Mouse (Mus musculus) CH12.LX (cell line): ENCODE measurements around the gene Zfp790. TPM values are rescaled to one million over a fixed set of nuclear protein-coding genes. Genes with fewer than 3 reads are reported as not detected.

Source experiments
- DNase-seq: peaks from one replicate; pipeline ENCODE4 v3.0.0-alpha.2; 2013; ENCODE audit errors: extremely low read depth
- H3K27ac ChIP-seq: 2 replicates; pipeline ENCODE4 v1.5.1; 2012; ENCODE audit warnings: low read depth, mild to moderate bottlenecking, control low read depth, moderate library complexity; ENCODE audit not compliant: insufficient read depth
- H3K27me3 ChIP-seq: replicated peaks from 2 replicates; pipeline ENCODE3; 2012; ENCODE audit warnings: inconsistent platforms
- H3K36me3 ChIP-seq, 2 experiments: replicated peaks in 1 of 2; 2 replicates each; pipeline versions ENCODE3 to v1.6.1; 2012; ENCODE audit warnings: inconsistent platforms in 1 of 2, low read length in 1 of 2, mild to moderate bottlenecking in 1 of 2, mixed read lengths in 1 of 2, moderate library complexity in 1 of 2; ENCODE audit not compliant: control insufficient read depth in 1 of 2, insufficient read depth in 1 of 2
- H3K4me1 ChIP-seq, 2 experiments: 2 replicates each; pipeline ENCODE4 v1.6.1; 2012; ENCODE audit warnings: inconsistent platforms in 1 of 2, moderate library complexity in 1 of 2; ENCODE audit not compliant: insufficient read depth in 2 of 2, control insufficient read depth in 1 of 2
- H3K4me2 ChIP-seq: 2 replicates; pipeline ENCODE4 v1.6.1; 2012; ENCODE audit warnings: low read depth, mild to moderate bottlenecking, control low read depth; ENCODE audit not compliant: poor library complexity, insufficient read depth, severe bottlenecking
- H3K4me3 ChIP-seq, 3 experiments: fragments of 150-350 bp in 1 of 3; sonication (generic) in 1 of 3; replicated peaks in 1 of 3; 2 replicates each; pipeline versions ENCODE3 to v1.5.1; 2011 to 2012; ENCODE audit warnings: low read depth in 2 of 3, low read length in 2 of 3, mild to moderate bottlenecking in 2 of 3, moderate library complexity in 2 of 3, control low read depth in 1 of 3, improper control_type of control experiment in 1 of 3, inconsistent platforms in 1 of 3, mixed read lengths in 1 of 3; ENCODE audit not compliant: poor library complexity in 1 of 3
- H3K79me2 ChIP-seq: replicated peaks from 2 replicates; pipeline ENCODE4 v1.6.1; 2012; ENCODE audit warnings: mild to moderate bottlenecking, moderate library complexity; ENCODE audit not compliant: control insufficient read depth, poor library complexity, insufficient read depth, severe bottlenecking; ENCODE audit errors: extremely low read depth
- H3K9ac ChIP-seq: 2 replicates; pipeline ENCODE4 v1.6.1; 2012; ENCODE audit warnings: low read depth, mild to moderate bottlenecking, control low read depth, moderate library complexity; ENCODE audit not compliant: insufficient read depth
- H3K9me3 ChIP-seq: replicated peaks from 2 replicates; pipeline ENCODE3; 2012; ENCODE audit warnings: low read length, inconsistent platforms, mixed read lengths
- BHLHE40 ChIP-seq: IDR thresholded peaks from 2 replicates; pipeline ENCODE4 v1.6.1; 2011; ENCODE audit warnings: mild to moderate bottlenecking, low read depth, low read length, improper control_type of control experiment
- CHD1 ChIP-seq: IDR thresholded peaks from 2 replicates; pipeline ENCODE4 v1.6.1; 2012; ENCODE audit warnings: low read depth, low read length, improper control_type of control experiment, inconsistent platforms
- CHD2 ChIP-seq: IDR thresholded peaks from 2 replicates; pipeline ENCODE4 v1.6.1; 2011; ENCODE audit warnings: low read length, improper control_type of control experiment
- CTCF ChIP-seq, 2 experiments: IDR thresholded peaks in 1 of 2; conservative IDR thresholded peaks in 1 of 2; 2 replicates each; pipeline ENCODE4 v1.5.1; 2011 to 2012; ENCODE audit warnings: low read depth in 2 of 2, low read length in 2 of 2, improper control_type of control experiment in 1 of 2, inconsistent platforms in 1 of 2, mild to moderate bottlenecking in 1 of 2, moderate library complexity in 1 of 2
- E2F4 ChIP-seq: IDR thresholded peaks from 2 replicates; pipeline ENCODE4 v1.6.1; 2011; ENCODE audit warnings: low read depth, low read length, improper control_type of control experiment; ENCODE audit not compliant: insufficient replicate concordance
- ELF1 ChIP-seq: IDR thresholded peaks from 2 replicates; pipeline ENCODE4 v1.6.1; 2014; ENCODE audit warnings: low read depth, mild to moderate bottlenecking, inconsistent platforms, low read length, improper control_type of control experiment
- EP300 ChIP-seq: IDR thresholded peaks from 2 replicates; pipeline ENCODE4 v1.6.1; 2011; ENCODE audit warnings: low read length, improper control_type of control experiment
- ETS1 ChIP-seq: conservative IDR thresholded peaks from 2 replicates; pipeline ENCODE4 v1.6.1; 2012; ENCODE audit warnings: low read depth, mild to moderate bottlenecking, inconsistent platforms, low read length, improper control_type of control experiment, moderate library complexity
- GABPA ChIP-seq: IDR thresholded peaks from 2 replicates; pipeline ENCODE4 v1.6.1; 2012; ENCODE audit warnings: low read depth, low read length, improper control_type of control experiment, inconsistent platforms; ENCODE audit not compliant: insufficient replicate concordance
- HCFC1 ChIP-seq: IDR thresholded peaks from 2 replicates; pipeline ENCODE4 v1.6.1; 2012; ENCODE audit warnings: low read depth, mild to moderate bottlenecking, inconsistent platforms, low read length, improper control_type of control experiment
- IRF4 ChIP-seq: IDR thresholded peaks from 2 replicates; pipeline ENCODE4 v1.6.1; 2014; ENCODE audit warnings: low read depth, mild to moderate bottlenecking, inconsistent platforms, low read length, improper control_type of control experiment
- JUN ChIP-seq: IDR thresholded peaks from 2 replicates; pipeline ENCODE4 v1.6.1; 2011; ENCODE audit warnings: low read depth, mild to moderate bottlenecking, low read length, improper control_type of control experiment, moderate library complexity; ENCODE audit not compliant: insufficient read depth
- JUND ChIP-seq: conservative IDR thresholded peaks from 2 replicates; pipeline ENCODE4 v1.6.1; 2011; ENCODE audit warnings: low read depth, low read length, improper control_type of control experiment
- KAT2A ChIP-seq: IDR thresholded peaks from 2 replicates; pipeline ENCODE4 v1.6.1; 2012; ENCODE audit warnings: low read length, improper control_type of control experiment, inconsistent platforms; ENCODE audit not compliant: insufficient replicate concordance
- MAFK ChIP-seq: IDR thresholded peaks from 2 replicates; pipeline ENCODE4 v1.6.1; 2011; ENCODE audit warnings: low read length, improper control_type of control experiment; ENCODE audit not compliant: insufficient replicate concordance
- MAX ChIP-seq: IDR thresholded peaks from 2 replicates; pipeline ENCODE4 v1.6.1; 2011; ENCODE audit warnings: low read length, improper control_type of control experiment
- MAZ ChIP-seq: IDR thresholded peaks from 2 replicates; pipeline ENCODE4 v1.6.1; 2012; ENCODE audit warnings: low read depth, mild to moderate bottlenecking, inconsistent platforms, low read length, improper control_type of control experiment, moderate library complexity
- MEF2A ChIP-seq: IDR thresholded peaks from 2 replicates; pipeline ENCODE4 v1.6.1; 2014; ENCODE audit warnings: low read depth, mild to moderate bottlenecking, inconsistent platforms, low read length, improper control_type of control experiment, borderline replicate concordance
- MXI1 ChIP-seq: IDR thresholded peaks from 2 replicates; pipeline ENCODE4 v1.6.1; 2011; ENCODE audit warnings: mild to moderate bottlenecking, low read depth, low read length, improper control_type of control experiment
- MYC ChIP-seq: IDR thresholded peaks from 2 replicates; pipeline ENCODE4 v1.6.1; 2011; ENCODE audit warnings: low read depth, mild to moderate bottlenecking, improper control_type of control experiment, low read length
- NELFE ChIP-seq: IDR thresholded peaks from 2 replicates; pipeline ENCODE4 v1.6.1; 2011; ENCODE audit warnings: low read depth, low read length, improper control_type of control experiment
- NRF1 ChIP-seq: IDR thresholded peaks from 2 replicates; pipeline ENCODE4 v1.6.1; 2014; ENCODE audit warnings: low read depth, mild to moderate bottlenecking, inconsistent platforms, low read length, improper control_type of control experiment, moderate library complexity
- PAX5 ChIP-seq: IDR thresholded peaks from 2 replicates; pipeline ENCODE4 v1.6.1; 2012; ENCODE audit warnings: low read length, inconsistent platforms, mixed read lengths
- POLR2A ChIP-seq: IDR thresholded peaks from 2 replicates; pipeline ENCODE4 v1.6.1; 2011; ENCODE audit warnings: low read depth, mild to moderate bottlenecking, improper control_type of control experiment, low read length
- POLR2AphosphoS2 ChIP-seq: IDR thresholded peaks from 2 replicates; pipeline ENCODE4 v1.6.1; 2011; ENCODE audit warnings: low read depth, low read length, improper control_type of control experiment
- RAD21 ChIP-seq: IDR thresholded peaks from 2 replicates; pipeline ENCODE4 v1.6.1; 2011; ENCODE audit warnings: low read depth, mild to moderate bottlenecking, low read length, improper control_type of control experiment, moderate library complexity
- RCOR1 ChIP-seq: conservative IDR thresholded peaks from 2 replicates; pipeline ENCODE4 v1.6.1; 2012; ENCODE audit warnings: low read depth, mild to moderate bottlenecking, inconsistent platforms, low read length, improper control_type of control experiment
- SIN3A ChIP-seq: IDR thresholded peaks from 2 replicates; pipeline ENCODE4 v1.6.1; 2012; ENCODE audit warnings: low read length, improper control_type of control experiment, inconsistent platforms
- SMC3 ChIP-seq: IDR thresholded peaks from 2 replicates; pipeline ENCODE4 v1.6.1; 2011; ENCODE audit warnings: low read depth, low read length, improper control_type of control experiment
- TBP ChIP-seq: conservative IDR thresholded peaks from 2 replicates; pipeline ENCODE4 v1.6.1; 2011; ENCODE audit warnings: low read depth, low read length, improper control_type of control experiment
- TCF12 ChIP-seq: IDR thresholded peaks from 2 replicates; pipeline ENCODE4 v1.6.1; 2014; ENCODE audit warnings: low read depth, mild to moderate bottlenecking, inconsistent platforms, low read length, improper control_type of control experiment
- UBTF ChIP-seq: IDR thresholded peaks from 2 replicates; pipeline ENCODE4 v1.6.1; 2012; ENCODE audit warnings: low read depth, mild to moderate bottlenecking, inconsistent platforms, low read length, improper control_type of control experiment, moderate library complexity
- USF1 ChIP-seq: IDR thresholded peaks from 2 replicates; pipeline ENCODE4 v1.6.1; 2014; ENCODE audit warnings: low read depth, mild to moderate bottlenecking, inconsistent platforms, low read length, improper control_type of control experiment
- USF2 ChIP-seq: conservative IDR thresholded peaks from 2 replicates; pipeline ENCODE4 v1.6.1; 2011; ENCODE audit warnings: low read depth, low read length, improper control_type of control experiment
- ZC3H11A ChIP-seq: IDR thresholded peaks from 2 replicates; pipeline ENCODE4 v1.6.1; 2012; ENCODE audit warnings: low read depth, mild to moderate bottlenecking, inconsistent platforms, low read length, improper control_type of control experiment
- ZKSCAN1 ChIP-seq: IDR thresholded peaks from 2 replicates; pipeline ENCODE4 v1.6.1; 2012; ENCODE audit warnings: low read depth, inconsistent platforms, low read length, improper control_type of control experiment, borderline replicate concordance
- ZMIZ1 ChIP-seq: IDR thresholded peaks from 2 replicates; pipeline ENCODE4 v1.6.1; 2012; ENCODE audit warnings: low read depth, mild to moderate bottlenecking, inconsistent platforms, low read length, improper control_type of control experiment
- ZNF384 ChIP-seq: IDR thresholded peaks from 2 replicates; pipeline ENCODE4 v1.6.1; 2012; ENCODE audit warnings: low read depth, low read length, improper control_type of control experiment, inconsistent platforms
- dilution Hi-C: fragments of 300-500 bp; cut with MboI; formaldehyde crosslinking; loops from 2 replicates; pipeline ENCODE4 v1.14.3; 2020; ENCODE audit warnings: low sequenced_read_pairs; ENCODE audit not compliant: extremely low pct_unique_long_range_greater_than_20kb, extremely low pct_ligation_motif_present
- in situ Hi-C: fragments of 300-500 bp; cut with MboI; formaldehyde crosslinking; loops from 3 replicates; pipeline ENCODE4 v1.14.3; 2019; ENCODE audit warnings: low sequenced_read_pairs, low pct_ligation_motif_present, low pct_unique_long_range_greater_than_20kb, mixed read lengths
- polyA plus RNA-seq: library from polyadenylated mRNA; unstranded; fragments of >175 nt; gene quantifications from 2 replicates; pipeline ENCODE4 v1.2.1, GENCODE M21; 2012; ENCODE audit warnings: low read depth; ENCODE audit not compliant: insufficient read length
- total RNA-seq, 2 experiments: library from RNA; depleted of rRNA; stranded (reverse); fragments of 300-350 nt in 1 of 2; fragments of >200 nt in 1 of 2; gene quantifications; 2 replicates each; pipeline ENCODE4 v1.2.3; 2012 to 2014

The Zfp790 gene
- total RNA-seq (2012; rRNA removed) (7.6 and 7.8 TPM in 2 replicates), total RNA-seq (2014; rRNA removed) (4.1 and 5.8 TPM in 2 replicates), polyA plus RNA-seq (4.4 and 4.6 TPM in 2 replicates)

GRCm38 (mm10) chr7:29815910-29816429 lies at the start of gene Zfp790:
Zfp790 (plus strand) TSS chr7:29816114.
- Histone ChIP-seq H3K27me3 (no peaks in the 10 kb centered on the region), H3K27ac (peak within 1 kb of the TSS; percentile 53), H3K9me3 (no peaks in the 10 kb centered on the region), H3K4me1 (peaks cover 9 to 40% of the 10 kb centered on the region in 2 experiments), H3K36me3 (peaks cover 2 to 16% of the 10 kb centered on the region in 2 experiments), H3K79me2 (peaks cover 19% of the 10 kb centered on the region), H3K4me3 (peak within 1 kb of the TSS; percentile 60 to 98 (median 88)), H3K4me2 (peak within 1 kb of the TSS; percentile 98), H3K9ac (peak within 1 kb of the TSS; percentile 77)
- dilution Hi-C loops (no loop called here), in situ Hi-C loops (no loop called here)
- peak; percentile 96 for DNase-seq
- no peak for TF ChIP-seq ZKSCAN1
- no peak for TF ChIP-seq JUN
- peak; percentile 22; the same call in 1 of the 2 replicates for TF ChIP-seq MEF2A
- no peak for TF ChIP-seq ZNF384
- TF ChIP-seq ZC3H11A, result no peak
- peak; percentile 59 for TF ChIP-seq NELFE
- no peak for TF ChIP-seq SMC3
- no peak for TF ChIP-seq RAD21
- TF ChIP-seq KAT2A, result peak; percentile 91; the same call in 1 of the 2 replicates
- TF ChIP-seq UBTF, result no peak
- TF ChIP-seq SIN3A, result peak; percentile 90
- no peak for TF ChIP-seq PAX5
- peak; percentile 86 for TF ChIP-seq ELF1
- peak; percentile 76 for TF ChIP-seq POLR2A
- no peak for TF ChIP-seq USF1
- no peak for TF ChIP-seq CTCF (conservative IDR thresholded peaks at IDR 0.05 in 1 of 2, IDR thresholded peaks at IDR 0.05 in 1 of 2; ENCODE audit: low read depth in 2 of 2, low read length in 2 of 2)
- peak; percentile 54; the same call in 1 of the 2 replicates for TF ChIP-seq CHD2
- TF ChIP-seq EP300, result no peak
- TF ChIP-seq RCOR1, result no peak
- TF ChIP-seq IRF4, result peak; percentile 36; the same call in 1 of the 2 replicates
- TF ChIP-seq JUND, result no peak
- TF ChIP-seq TBP, result peak; percentile 42; the same call in 1 of the 2 replicates
- peak; percentile 32; the same call in 1 of the 2 replicates for TF ChIP-seq GABPA
- peak; percentile 87 for TF ChIP-seq MAX
- no peak for TF ChIP-seq E2F4
- TF ChIP-seq USF2, result no peak
- TF ChIP-seq MAZ, result peak; percentile 18; the same call in 1 of the 2 replicates
- no peak; the same call in 1 of the 2 replicates for TF ChIP-seq ETS1
- TF ChIP-seq ZMIZ1, result 0 out of 2 replicates have a peak, but pooled peaks have one; percentile 50
- peak; percentile 57 for TF ChIP-seq NRF1
- TF ChIP-seq TCF12, result peak; percentile 50; the same call in 1 of the 2 replicates
- peak; percentile 90 for TF ChIP-seq MYC
- TF ChIP-seq CHD1, result no peak
- 0 out of 2 replicates have a peak, but pooled peaks have one; percentile 3 for TF ChIP-seq BHLHE40
- TF ChIP-seq MXI1, result peak; percentile 87
- TF ChIP-seq POLR2AphosphoS2, result no peak
- peak; percentile 52; the same call in 1 of the 2 replicates for TF ChIP-seq MAFK
- TF ChIP-seq HCFC1, result peak; percentile 98
